Mouse (Mus musculus): ENCODE measurements around the gene Atrip.

DNA sequence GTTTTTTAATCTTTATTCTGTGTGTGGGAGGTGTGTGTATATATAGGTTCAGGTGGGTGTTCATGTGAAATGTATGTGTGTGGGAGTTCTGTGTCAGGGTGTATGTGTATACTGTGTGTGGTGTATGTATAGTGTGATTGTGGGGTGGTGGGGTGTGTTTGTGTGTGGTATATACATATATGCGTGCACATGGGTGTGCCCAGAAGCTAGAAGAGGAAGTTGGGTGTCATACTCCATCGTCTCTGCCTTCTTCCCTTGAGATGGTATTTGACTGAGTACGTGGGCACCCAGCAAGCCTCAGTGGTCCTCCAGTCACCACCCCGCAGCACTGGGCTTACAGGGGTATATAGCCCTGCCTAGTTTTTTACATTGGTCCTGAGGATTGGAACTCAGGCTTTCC is 52.5 kb downstream of the Atrip start:
- no peak for TF ChIP-seq CTCF (IDR thresholded peaks at IDR 0.05; ENCODE audit: control insufficient read depth, insufficient read depth, low read length)
- no peak for TF ChIP-seq POLR2A (IDR thresholded peaks at IDR 0.05; ENCODE audit: borderline replicate concordance, control insufficient read depth, low read depth, low read length)

All from bone marrow, adult 2 months (tissue).